Mouse (Mus musculus) limb, embryonic 13.5 days (tissue): ENCODE measurements around the gene Lrrc4b. TPM values are rescaled to one million over a fixed set of nuclear protein-coding genes. Genes with fewer than 3 reads are reported as not detected.

Source experiments
- ATAC-seq: fragments of 200-750 bp; cut with Nextera tagmentation; 2 replicates; pipeline ENCODE4 v1.8.0; 2017; ENCODE audit warnings: low read depth, moderate number of reproducible peaks, moderate TSS enrichment; ENCODE audit not compliant: low FRiP score
- H3K27ac ChIP-seq: fragments of 300-500 bp; sonication (generic); 2 replicates; pipeline ENCODE4 v1.5.1; 2015; ENCODE audit warnings: inconsistent platforms, mild to moderate bottlenecking, moderate library complexity
- H3K27me3 ChIP-seq: fragments of 300-500 bp; sonication (generic); 2 replicates; pipeline ENCODE4 v1.6.1; 2015; ENCODE audit warnings: mild to moderate bottlenecking, inconsistent platforms
- H3K36me3 ChIP-seq: fragments of 300-500 bp; sonication (generic); 2 replicates; pipeline ENCODE4 v1.6.1; 2015; ENCODE audit warnings: inconsistent platforms, mild to moderate bottlenecking, moderate library complexity
- H3K4me1 ChIP-seq: fragments of 300-500 bp; sonication (generic); 2 replicates; pipeline ENCODE4 v1.6.1; 2015; ENCODE audit warnings: inconsistent platforms
- H3K4me2 ChIP-seq: fragments of 300-500 bp; sonication (generic); replicated peaks from 2 replicates; pipeline ENCODE4 v1.6.1; 2015; ENCODE audit warnings: inconsistent platforms, mild to moderate bottlenecking, moderate library complexity
- H3K4me3 ChIP-seq: fragments of 300-500 bp; sonication (generic); 2 replicates; pipeline ENCODE4 v1.5.1; 2015; ENCODE audit warnings: moderate library complexity, mild to moderate bottlenecking, inconsistent platforms
- H3K9ac ChIP-seq: fragments of 300-500 bp; sonication (generic); 2 replicates; pipeline ENCODE4 v1.6.1; 2015; ENCODE audit warnings: mild to moderate bottlenecking, inconsistent platforms
- H3K9me3 ChIP-seq: fragments of 300-500 bp; sonication (generic); 2 replicates; pipeline ENCODE4 v1.6.1; 2016; ENCODE audit warnings: inconsistent platforms
- WGBS: fragments of 180-500 bp; shearing (Covaris S2); methylation state at CpG from one replicate; pipeline ENCODE4 v1.1.7; 2015; 5-methylcytosine and 5-hydroxymethylcytosine counted together
- polyA plus RNA-seq: library from polyadenylated mRNA; unstranded; fragments of >200 nt; fragmentation: Nextera tagmentation; extraction: Ambion mirVana; gene quantifications from 2 replicates; pipeline ENCODE4 v1.2.1, GENCODE M21; 2015

The Lrrc4b gene
- polyA plus RNA-seq, 1 experiment from 2014 or later, result 1.2 TPM

DNA sequence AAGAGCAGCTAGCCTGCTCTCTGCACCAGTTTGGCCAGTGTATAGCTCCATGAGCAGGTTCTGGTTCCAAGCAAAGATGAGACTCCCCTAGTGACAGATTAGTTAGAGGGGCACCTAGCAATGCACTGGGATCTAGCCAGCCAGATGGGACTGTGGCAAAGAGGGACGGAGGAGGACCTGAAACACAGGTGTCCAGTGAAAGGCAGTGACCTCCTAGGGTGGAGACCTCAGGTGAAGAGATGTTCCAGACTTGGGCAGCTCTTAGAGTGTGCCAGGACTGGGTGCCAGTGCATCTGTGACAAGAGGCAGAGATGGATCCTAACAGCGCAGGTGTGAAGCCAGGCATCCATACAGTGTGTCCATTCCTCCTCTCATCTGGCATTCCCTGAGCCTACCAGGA lies 10.9 kb downstream of the Lrrc4b start:
- H3K27me3 ChIP-seq, result peaks cover 92% of the 10 kb centered on the region
- H3K4me1 ChIP-seq, result peaks cover 20% of the 10 kb centered on the region
- WGBS, result 53% methylated on average over 2 of the region's 2 CpGs
- no peaks in the 10 kb centered on the region for H3K9me3 ChIP-seq
- H3K4me3 ChIP-seq, result no peak overlapping the region
- H3K27ac ChIP-seq, result no peak overlapping the region
- H3K36me3 ChIP-seq, result no peaks in the 10 kb centered on the region
- ATAC-seq, result no peak
- no peak overlapping the region for H3K4me2 ChIP-seq
- H3K9ac ChIP-seq, result no peak overlapping the region

GRCm38 (mm10) chr7:44440479-44440878 lies 11.7 kb downstream of the Lrrc4b start:
- WGBS, result 76% methylated on average over 1 of the region's 1 CpGs
- H3K4me3 ChIP-seq, result no peak overlapping the region
- ATAC-seq, result no peak
- H3K9ac ChIP-seq, result no peak overlapping the region
- no peak overlapping the region for H3K27ac ChIP-seq
- H3K4me2 ChIP-seq, result no peak overlapping the region
- no peaks in the 10 kb centered on the region for H3K36me3 ChIP-seq
- no peaks in the 10 kb centered on the region for H3K9me3 ChIP-seq
- H3K27me3 ChIP-seq, result peaks cover 92% of the 10 kb centered on the region
- peaks cover 24% of the 10 kb centered on the region for H3K4me1 ChIP-seq

GRCm38 (mm10) chr7:44441180-44441579 lies 12.4 kb downstream of the Lrrc4b start:
- WGBS, result 11% methylated on average over 1 of the region's 1 CpGs
- H3K9ac ChIP-seq, result no peak overlapping the region

DNA sequence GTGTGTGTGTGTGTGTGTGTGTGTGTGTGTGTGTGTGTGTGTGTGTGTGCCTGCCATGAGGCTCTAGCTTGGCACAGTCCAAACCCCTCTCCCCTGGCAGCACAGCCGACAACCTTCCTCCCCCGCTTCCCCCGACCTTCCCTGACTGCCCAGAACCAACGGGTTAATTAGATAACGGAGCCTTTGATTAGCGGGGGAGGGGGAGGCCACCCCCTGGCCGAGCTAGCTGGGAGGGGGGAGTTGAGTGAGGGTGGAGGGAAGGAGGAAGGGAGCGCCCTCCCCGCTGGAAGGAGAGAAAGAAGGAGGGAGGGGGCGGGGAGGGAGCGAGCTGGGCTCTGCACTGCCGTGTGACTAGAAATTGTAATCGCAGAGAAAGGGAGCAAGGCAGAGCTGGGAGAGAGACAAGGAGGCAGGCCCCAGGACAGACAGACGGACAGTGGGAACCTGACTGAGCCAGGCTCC lies 12.9 kb downstream of the Lrrc4b start:
- no peaks in the 10 kb centered on the region for H3K36me3 ChIP-seq
- ATAC-seq, result 0 out of 2 replicates have a peak, but pooled peaks have one; percentile 21
- peak overlapping the region; percentile 60 for H3K9ac ChIP-seq
- peaks cover 24% of the 10 kb centered on the region for H3K4me1 ChIP-seq
- peaks cover 95% of the 10 kb centered on the region for H3K27me3 ChIP-seq
- H3K27ac ChIP-seq, result no peak overlapping the region
- H3K4me2 ChIP-seq, result peak overlapping the region; percentile 59
- H3K4me3 ChIP-seq, result peak overlapping the region; percentile 38
- WGBS, result 0% methylated on average over 12 of the region's 14 CpGs
- no peaks in the 10 kb centered on the region for H3K9me3 ChIP-seq

More at GRCm38 (mm10) chr7:44441180-44441579, 12.4 kb downstream of the Lrrc4b start:
- Histone ChIP-seq H3K27me3 (peaks cover 93% of the 10 kb centered on the region), H3K4me2 (peak overlapping the region; percentile 59), H3K36me3 (no peaks in the 10 kb centered on the region), H3K4me3 (0 out of 2 replicates have a peak overlapping the region, but pooled peaks have one; percentile 38), H3K9me3 (no peaks in the 10 kb centered on the region), H3K27ac (no peak overlapping the region), H3K4me1 (peaks cover 24% of the 10 kb centered on the region)
- ATAC-seq, result no peak

DNA sequence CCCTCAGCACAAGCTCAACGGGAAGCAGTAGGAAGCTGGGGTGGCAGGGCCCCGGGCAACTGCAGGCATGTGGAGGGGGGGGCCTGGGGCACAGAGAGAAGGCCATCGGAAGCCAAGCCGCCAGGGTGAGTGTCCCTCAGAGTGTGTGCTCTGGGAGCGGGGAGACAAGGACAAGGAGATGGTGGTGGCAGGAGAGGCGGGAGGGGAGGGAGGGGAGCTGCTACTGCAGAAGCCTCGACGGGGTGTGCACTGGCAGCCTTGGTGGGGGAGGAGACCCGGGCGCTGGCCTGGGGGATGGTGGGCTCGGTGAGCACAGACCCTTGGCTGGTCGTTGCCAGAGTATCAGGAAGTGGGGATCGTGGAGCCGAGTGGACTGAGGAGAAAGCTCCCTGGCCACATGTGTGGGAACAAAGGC lies 13.6 kb downstream of the Lrrc4b start:
- H3K27me3 ChIP-seq, result peaks cover 97% of the 10 kb centered on the region
- no peak; the same call in 1 of the 2 replicates for ATAC-seq
- H3K9me3 ChIP-seq, result no peaks in the 10 kb centered on the region
- peak overlapping the region; percentile 59 for H3K4me2 ChIP-seq
- peak overlapping the region; percentile 38 for H3K4me3 ChIP-seq
- H3K4me1 ChIP-seq, result peaks cover 24% of the 10 kb centered on the region
- H3K36me3 ChIP-seq, result no peaks in the 10 kb centered on the region
- 2% methylated on average over 9 of the region's 14 CpGs for WGBS
- peak overlapping the region; percentile 60 for H3K9ac ChIP-seq
- H3K27ac ChIP-seq, result no peak overlapping the region

DNA sequence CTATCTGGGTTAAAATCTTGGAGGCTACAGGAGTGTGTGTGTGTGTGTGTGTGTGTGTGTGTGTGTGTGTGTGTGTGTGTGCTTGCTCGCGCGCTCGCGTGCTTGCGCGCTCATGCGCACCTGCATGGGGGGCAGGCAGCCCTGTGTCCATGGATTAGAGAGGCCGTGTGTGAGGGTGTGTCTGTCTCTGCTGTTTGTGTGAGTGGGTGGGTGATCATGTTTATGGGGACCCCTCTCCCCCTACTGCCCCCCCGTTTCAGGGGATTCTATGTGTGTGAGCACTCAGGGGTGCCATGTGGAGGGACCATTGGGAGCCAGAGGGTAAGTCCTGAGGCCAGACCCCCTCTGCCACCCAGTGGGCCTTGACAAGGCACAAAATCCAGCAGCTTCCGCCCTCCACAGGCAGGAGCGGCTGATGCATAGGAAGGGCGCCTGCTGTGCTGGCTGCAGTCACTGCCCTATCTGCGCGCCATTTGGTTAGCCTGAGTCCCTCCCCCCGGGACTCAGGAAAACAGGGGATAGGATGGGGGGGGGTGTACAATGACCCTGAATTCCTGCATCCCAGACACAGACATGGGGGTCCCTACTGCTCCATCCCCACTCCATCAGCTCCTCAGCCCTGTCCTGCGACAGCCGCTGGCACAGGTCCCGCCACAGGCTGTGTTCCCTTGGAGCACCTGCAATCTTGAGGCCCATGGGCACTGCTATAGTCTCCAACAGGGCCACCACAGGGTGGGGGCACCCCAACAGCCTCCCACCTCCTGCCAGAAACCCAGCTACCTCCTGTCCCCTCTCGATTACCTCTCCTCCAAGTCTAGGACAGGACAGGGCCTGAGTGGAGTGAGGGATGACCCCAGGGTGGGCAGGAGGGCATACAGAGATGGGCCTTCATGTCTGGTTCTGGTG lies 14.7 kb downstream of the Lrrc4b start:
- Histone ChIP-seq H3K36me3 (no peaks in the 10 kb centered on the region), H3K27me3 (peaks cover 94% of the 10 kb centered on the region), H3K4me2 (peak overlapping the region; percentile 59), H3K9me3 (no peaks in the 10 kb centered on the region), H3K9ac (peak overlapping the region; percentile 60; the same call in 1 of the 2 replicates), H3K27ac (no peak overlapping the region), H3K4me1 (peaks cover 24% of the 10 kb centered on the region), H3K4me3 (peak overlapping the region; percentile 38)
- no peak for ATAC-seq
- WGBS, result 7% methylated on average over 20 of the region's 20 CpGs

DNA sequence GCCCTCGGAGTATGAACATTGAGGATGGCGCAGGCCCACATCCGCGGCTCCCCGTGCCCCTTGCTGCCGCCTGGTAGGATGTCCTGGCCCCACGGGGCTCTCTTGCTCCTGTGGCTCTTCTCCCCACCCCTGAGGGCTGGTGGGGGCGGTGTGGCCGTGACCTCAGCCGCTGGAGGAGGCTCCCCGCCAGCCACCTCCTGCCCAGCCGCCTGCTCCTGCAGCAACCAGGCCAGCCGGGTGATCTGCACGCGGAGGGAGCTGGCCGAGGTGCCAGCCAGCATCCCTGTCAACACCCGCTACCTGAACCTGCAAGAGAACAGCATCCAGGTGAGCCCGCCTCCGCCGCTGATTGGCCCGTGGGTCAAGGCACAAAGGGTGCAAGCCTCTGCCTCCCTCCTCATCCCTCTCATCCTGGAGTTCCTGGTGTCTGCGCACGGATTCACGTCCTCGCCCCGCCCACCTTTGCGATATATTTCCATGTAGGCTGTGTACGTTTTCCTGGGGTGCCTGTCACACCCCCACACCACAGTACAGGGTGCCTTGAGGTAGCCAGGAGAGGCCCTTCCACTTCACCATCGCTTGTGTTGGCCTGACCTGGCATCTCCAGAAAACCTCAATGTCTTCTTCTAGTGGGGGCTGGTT lies 16.2 kb downstream of the Lrrc4b start:
- Histone ChIP-seq H3K27me3 (peaks cover 92% of the 10 kb centered on the region), H3K9me3 (no peaks in the 10 kb centered on the region), H3K27ac (no peak overlapping the region), H3K4me3 (no peak overlapping the region), H3K9ac (peak overlapping the region; percentile 31; the same call in 1 of the 2 replicates), H3K4me1 (peaks cover 24% of the 10 kb centered on the region), H3K4me2 (no peak overlapping the region), H3K36me3 (no peaks in the 10 kb centered on the region)
- no peak for ATAC-seq
- 8% methylated on average over 29 of the region's 29 CpGs for WGBS

- Histone ChIP-seq H3K36me3 (no peaks in the 10 kb centered on the region), H3K27me3 (peaks cover 86% of the 10 kb centered on the region), H3K9me3 (no peaks in the 10 kb centered on the region), H3K4me1 (peaks cover 24% of the 10 kb centered on the region), H3K4me3 (no peak overlapping the region), H3K27ac (no peak overlapping the region), H3K9ac (no peak overlapping the region), H3K4me2 (no peak overlapping the region)
- ATAC-seq, result no peak
- 14% methylated on average over 7 of the region's 7 CpGs for WGBS
These were observed 16.7 kb downstream of the Lrrc4b start for GRCm38 (mm10) chr7:44445528-44445923.

DNA sequence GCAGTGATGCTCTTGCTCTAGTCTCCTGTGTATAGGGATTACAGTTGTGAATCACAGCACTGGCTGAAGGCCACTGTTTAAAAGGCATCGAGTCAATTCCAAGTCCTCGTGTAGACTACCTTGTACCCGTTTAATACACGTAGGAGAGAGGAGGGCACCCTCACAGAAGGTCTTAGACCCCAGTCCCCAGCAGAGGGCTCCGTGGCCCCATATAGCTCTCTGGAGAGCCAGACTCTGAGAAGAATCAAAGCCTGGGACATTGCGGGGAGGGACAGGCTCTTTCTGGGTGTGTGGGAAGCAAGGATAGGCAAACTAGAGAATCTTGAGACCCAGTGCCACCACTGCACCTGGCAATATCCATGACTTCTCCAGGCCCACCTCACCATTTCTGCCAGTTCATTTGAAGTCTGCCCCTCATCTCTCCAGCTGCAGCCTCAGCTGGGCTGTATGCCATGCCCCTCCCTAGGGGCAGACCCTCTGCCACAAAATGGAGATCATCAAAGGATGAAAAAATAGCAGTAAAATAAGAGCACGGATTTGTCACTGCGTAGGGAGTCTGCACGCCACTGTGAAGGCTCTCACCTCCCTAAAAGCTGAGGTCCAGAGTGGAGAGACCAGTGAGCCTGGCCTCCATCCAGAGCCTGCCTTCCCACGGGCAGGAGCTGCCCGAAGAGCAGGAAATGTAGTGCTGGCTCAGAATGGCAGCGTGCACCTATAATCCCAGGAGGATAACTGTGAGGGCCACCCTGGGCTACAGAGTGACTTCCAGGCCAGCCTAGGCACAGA lies 17.4 kb downstream of the Lrrc4b start:
- no peak for ATAC-seq

DNA sequence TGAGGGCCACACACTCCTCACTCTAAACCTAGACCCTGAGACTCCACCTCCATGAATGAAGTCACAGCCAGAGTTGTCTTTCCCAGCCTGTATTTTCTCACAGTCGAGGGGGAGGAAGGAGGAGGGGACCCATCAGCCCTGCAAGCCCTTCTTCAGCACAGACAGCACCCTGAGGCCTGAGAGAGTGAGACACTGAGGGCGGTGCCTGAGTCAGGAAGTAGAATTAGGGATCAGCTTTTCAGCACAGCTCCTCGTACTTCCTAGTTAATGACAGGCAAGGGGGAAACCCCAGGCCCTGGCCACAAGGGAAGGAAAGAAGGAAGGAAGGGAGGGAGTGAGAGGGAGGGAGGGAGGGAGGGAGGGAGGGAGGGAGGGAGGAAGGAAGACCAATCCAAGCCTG lies 24.4 kb downstream of the Lrrc4b start:
- no peak overlapping the region for H3K27ac ChIP-seq
- H3K4me3 ChIP-seq, result no peak overlapping the region
- H3K4me2 ChIP-seq, result no peak overlapping the region
- H3K4me1 ChIP-seq, result no peaks in the 10 kb centered on the region
- peaks cover 29% of the 10 kb centered on the region for H3K27me3 ChIP-seq
- WGBS, result 5% methylated on average over 3 of the region's 3 CpGs
- no peaks in the 10 kb centered on the region for H3K36me3 ChIP-seq
- ATAC-seq, result no peak
- 0 out of 2 replicates have a peak, but pooled peaks cover 4% of the 10 kb centered on the region for H3K9me3 ChIP-seq
- H3K9ac ChIP-seq, result no peak overlapping the region

More for the DNA sequence above, 17.4 kb downstream of the Lrrc4b start:
- Histone ChIP-seq H3K27ac (no peak overlapping the region), H3K4me1 (peaks cover 24% of the 10 kb centered on the region), H3K9ac (no peak overlapping the region), H3K27me3 (peaks cover 79% of the 10 kb centered on the region), H3K4me2 (no peak overlapping the region), H3K9me3 (no peaks in the 10 kb centered on the region), H3K36me3 (no peaks in the 10 kb centered on the region), H3K4me3 (no peak overlapping the region)
- WGBS, result 45% methylated on average over 12 of the region's 12 CpGs

DNA sequence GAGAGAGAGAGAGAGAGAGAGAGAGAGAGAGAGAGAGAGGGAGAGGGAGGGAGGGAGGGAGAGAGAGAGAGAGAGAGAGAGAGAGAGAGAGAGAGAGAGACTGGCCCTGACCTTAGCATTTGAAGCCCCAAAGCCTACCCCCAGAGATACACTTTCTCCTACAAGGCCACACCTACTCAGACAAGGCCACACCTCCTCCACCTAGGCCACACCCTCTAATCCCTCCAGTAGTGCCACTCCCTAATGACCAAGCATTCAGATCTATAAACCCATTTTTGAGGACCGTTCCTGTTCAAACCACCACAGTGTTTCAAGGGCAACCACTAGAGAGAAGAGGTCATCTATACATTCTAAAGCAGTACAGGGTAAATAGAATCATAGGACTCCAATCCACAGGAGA lies 27.5 kb downstream of the Lrrc4b start:
- Histone ChIP-seq H3K36me3 (0 out of 2 replicates have a peak, but pooled peaks cover 2% of the 10 kb centered on the region), H3K4me1 (no peaks in the 10 kb centered on the region), H3K4me3 (no peak overlapping the region), H3K4me2 (no peak overlapping the region), H3K27me3 (peaks cover 48% of the 10 kb centered on the region), H3K9me3 (0 out of 2 replicates have a peak, but pooled peaks cover 8% of the 10 kb centered on the region), H3K27ac (no peak overlapping the region), H3K9ac (no peak overlapping the region)
- 88% methylated on average over 1 of the region's 1 CpGs for WGBS
- ATAC-seq, result no peak
